Mouse (Mus musculus) embryonic fibroblast, embryonic 13.5 days (primary cell): ENCODE results near the gene Gm5475.

Source experiments
- CTCF ChIP-seq: IDR thresholded peaks from 2 replicates; pipeline ENCODE4 v1.5.1; 2011; ENCODE audit warnings: mild to moderate bottlenecking, control low read depth, low read length, moderate library complexity, borderline replicate concordance; ENCODE audit not compliant: insufficient read depth
- POLR2A ChIP-seq: IDR thresholded peaks from 2 replicates; pipeline ENCODE4 v1.6.1; 2011; ENCODE audit warnings: low read depth, mild to moderate bottlenecking, control low read depth, low read length, moderate library complexity

DNA sequence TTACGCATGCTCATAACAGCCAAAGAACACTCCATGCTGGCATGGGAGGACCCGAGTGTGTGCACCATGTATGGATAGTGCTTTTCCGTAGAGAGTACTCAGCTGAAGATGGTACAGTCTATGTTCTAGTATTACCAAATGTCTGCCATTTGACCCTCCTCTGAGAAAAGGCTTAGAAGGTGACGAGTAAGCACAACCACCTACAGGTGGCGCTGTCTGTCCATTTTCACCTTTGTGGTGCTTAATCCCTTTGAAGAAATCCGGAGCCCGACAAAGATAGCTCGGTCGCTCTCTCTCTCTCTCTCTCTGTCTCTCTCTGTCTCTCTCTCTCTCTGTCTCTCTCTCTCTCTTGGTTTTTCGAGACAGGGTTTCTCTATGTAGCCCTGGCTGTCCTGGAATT lies 36.1 kb downstream of the Gm5475 start:
- TF ChIP-seq POLR2A (no peak), CTCF (peak; percentile 21; the same call in 1 of the 2 replicates)
